Mouse (Mus musculus) adipocyte (in vitro differentiated cells): Measurements from ENCODE around the gene Olfr601.
"Not testable (repeated sequence)": the region's sequence is repeated elsewhere in the genome, so short reads cannot be mapped to it uniquely, and the experiment has no call there.

Source experiments
- DNase-seq: peaks from one replicate; pipeline ENCODE4 v3.0.0-alpha.2; 2016; ENCODE audit warnings: low spot score

Olfr601 gene

GRCm38 (mm10) chr7:103362555-103362954 lies at the start of gene Olfr601:
Gene Olfr601 (minus strand): TSS chr7:103362655.
- DNase-seq, result no peak

- not testable (repeated sequence) for DNase-seq
These were observed 44.1 kb upstream of the Olfr601 start for GRCm38 (mm10) chr7:103406521-103407055.

GRCm38 (mm10) chr7:103398981-103399380 lies 36.5 kb upstream of the Olfr601 start:
- no peak for DNase-seq

- no peak for DNase-seq
These were observed 35.3 kb upstream of the Olfr601 start for GRCm38 (mm10) chr7:103397758-103398157.

- DNase-seq, result no peak
These were observed 23.6 kb upstream of the Olfr601 start, which contains the start of gene Olfr603 for GRCm38 (mm10) chr7:103386077-103386476. Gene Olfr603 (minus strand): TSS chr7:103386177.

- DNase-seq, result no peak
These were observed 12.9 kb downstream of the Olfr601 start, which contains the start of gene Olfr600 for GRCm38 (mm10) chr7:103349569-103349968. Gene Olfr600 (minus strand): TSS chr7:103349669.

GRCm38 (mm10) chr7:103335617-103336016 lies 26.8 kb downstream of the Olfr601 start, which contains the start of gene Olfr599:
Gene Olfr599 (plus strand): TSS chr7:103335917.
- no peak for DNase-seq

- no peak for DNase-seq
These were observed 39.2 kb downstream of the Olfr601 start, which contains the start of gene Olfr598 for GRCm38 (mm10) chr7:103323268-103323667. Gene Olfr598 (plus strand): TSS chr7:103323568.

GRCm38 (mm10) chr7:103316015-103316414 lies 46.4 kb downstream of the Olfr601 start, which contains the start of gene Olfr597:
Gene Olfr597 (plus strand): TSS chr7:103316315.
- not testable (repeated sequence) for DNase-seq
